Mouse (Mus musculus) gastrocnemius, adult 8-10 months (tissue): ENCODE measurements at regions not wholly inside any gene's neighbourhood (a gene's known extent, or its start where the extent isn't known, plus 50 kb on each side); places are given as distances from the start of the nearest gene placed in this dataset.

Source experiments
- DNase-seq, 2 experiments: peaks; one replicate each; pipeline ENCODE4 v3.0.0; 2022; ENCODE audit warnings: low spot score in 2 of 2

- DNase-seq = no peak
Observed at GRCm38 (mm10) chr12:52400099-52400498, 103.7 kb upstream of the Arhgap5 start.

- DNase-seq = no peak
Observed at GRCm38 (mm10) chr12:52402711-52403110, 101.1 kb upstream of the Arhgap5 start.

GRCm38 (mm10) chr12:52406386-52406785, 97.4 kb upstream of the Arhgap5 start:
- DNase-seq = no peak

GRCm38 (mm10) chr12:52408307-52408895, 95.4 kb upstream of the Arhgap5 start:
- no peak for DNase-seq

DNA sequence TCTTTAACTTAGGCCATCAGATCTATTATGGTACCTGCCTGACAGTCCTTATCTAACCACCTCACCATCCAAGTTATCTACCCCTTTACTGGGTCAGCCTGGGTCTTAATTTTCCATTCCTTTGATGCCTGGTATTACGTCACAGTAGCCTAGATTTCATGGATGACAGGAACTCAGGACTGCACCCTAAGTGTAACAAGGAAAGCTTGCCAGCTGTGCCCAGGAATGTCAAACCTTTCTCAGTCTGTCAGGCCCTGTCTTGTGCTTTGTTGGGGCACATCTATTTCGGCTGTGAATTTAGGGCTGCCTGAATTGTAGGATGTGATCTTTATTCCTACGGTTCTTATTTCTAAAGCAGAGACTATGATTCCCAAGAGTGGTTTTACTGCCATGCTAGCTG, 94.6 kb upstream of the Arhgap5 start:
- no peak for DNase-seq

- DNase-seq = no peak
Observed at GRCm38 (mm10) chr12:52412172-52412571, 91.6 kb upstream of the Arhgap5 start.

- no peak for DNase-seq
Observed at GRCm38 (mm10) chr12:52413046-52413473, 90.7 kb upstream of the Arhgap5 start.

GRCm38 (mm10) chr12:52422729-52423128, 81.0 kb upstream of the Arhgap5 start:
- no peak for DNase-seq

DNA sequence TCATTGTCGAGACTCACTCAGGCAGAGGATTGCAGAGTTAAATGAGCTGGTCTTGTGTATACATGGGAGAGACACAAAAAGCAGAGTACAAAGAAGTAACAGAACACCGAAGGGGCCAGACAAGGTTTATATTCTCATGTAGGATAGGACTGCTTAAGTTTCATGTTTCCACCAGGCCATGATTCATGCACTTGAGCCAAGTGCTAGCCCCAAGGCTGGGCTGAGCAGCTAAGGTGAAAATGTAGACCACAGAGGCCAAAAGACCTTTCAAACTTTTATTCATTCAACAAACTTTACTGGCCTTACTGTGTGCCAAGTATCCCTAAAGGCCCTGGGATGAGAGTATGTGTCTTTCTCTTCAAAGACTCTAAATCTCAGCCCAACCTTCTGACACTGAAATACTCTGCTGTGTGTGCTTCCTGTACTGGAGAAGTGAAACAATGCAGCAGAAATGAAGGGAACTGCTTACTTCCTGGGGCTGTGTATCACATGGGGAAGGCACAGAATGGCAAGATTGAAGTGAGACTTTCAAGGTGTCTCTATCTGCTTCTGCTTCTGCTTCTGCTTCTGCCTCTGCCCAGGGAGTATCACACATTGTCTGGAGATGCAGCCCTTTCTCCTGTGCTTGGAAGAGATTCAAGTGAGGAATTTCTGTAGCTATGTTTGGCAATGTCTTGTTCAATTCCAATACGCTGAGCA, 79.3 kb upstream of the Arhgap5 start:
- no peak for DNase-seq

DNA sequence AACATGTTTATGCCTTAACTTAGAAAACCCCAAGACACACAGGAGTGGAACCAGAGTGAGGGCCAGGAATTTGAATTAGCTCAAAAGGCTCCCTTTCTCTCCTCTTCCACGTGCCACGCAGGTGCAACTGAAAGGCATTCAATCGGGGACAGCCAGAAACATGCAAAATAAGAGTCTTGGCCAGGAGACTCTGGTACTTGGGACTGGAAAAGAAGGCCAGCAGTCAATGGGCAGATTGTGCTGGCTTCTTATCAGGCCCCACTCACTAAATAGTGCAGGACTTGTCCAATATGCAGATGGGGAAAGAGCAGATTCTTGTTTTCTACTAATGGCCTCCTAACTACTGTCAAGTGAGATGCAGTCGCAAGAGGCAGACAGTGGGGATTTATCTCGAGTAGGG, 73.8 kb upstream of the Arhgap5 start:
- DNase-seq = no peak

GRCm38 (mm10) chr12:52431933-52432332, 71.8 kb upstream of the Arhgap5 start:
- no peak for DNase-seq

DNA sequence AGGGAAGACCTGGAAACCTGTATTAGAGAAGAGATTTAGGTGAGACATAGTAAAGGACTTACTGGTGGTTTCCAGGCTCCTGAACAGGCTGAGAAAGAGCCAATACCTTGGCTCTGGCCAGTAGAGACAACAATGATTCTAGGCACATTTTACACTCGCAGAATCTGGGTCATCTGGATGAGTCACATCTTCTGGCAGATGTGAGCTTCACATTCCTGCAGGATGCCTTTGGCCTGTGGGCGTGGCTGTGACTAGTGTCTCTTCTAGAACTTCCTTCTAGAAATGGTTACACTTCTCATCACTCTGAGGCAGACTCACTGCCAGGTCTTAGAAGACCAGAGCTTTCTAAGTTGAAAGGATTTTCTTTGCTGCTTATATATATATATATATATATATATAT, 69.8 kb upstream of the Arhgap5 start:
- DNase-seq = no peak

DNA sequence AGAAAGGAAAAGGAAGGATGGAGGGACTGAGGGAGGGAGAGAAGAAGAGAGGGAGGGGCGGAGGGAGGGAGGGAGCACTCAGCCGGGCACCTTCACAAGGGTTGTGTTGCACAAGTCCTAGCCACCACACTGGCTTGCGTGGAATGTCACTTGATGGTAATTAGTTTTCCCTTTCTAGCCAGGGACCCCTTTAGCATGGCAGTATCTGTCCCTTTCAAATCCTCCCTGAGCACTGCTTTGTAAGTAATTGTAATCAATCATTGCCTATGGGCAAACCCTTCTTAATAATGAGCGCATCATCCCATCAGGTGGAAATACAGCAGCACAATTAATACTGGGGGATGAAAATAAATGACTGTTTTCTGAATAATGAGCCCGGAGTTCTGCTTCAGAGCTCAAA, 68.5 kb upstream of the Arhgap5 start:
- DNase-seq = no peak

DNA sequence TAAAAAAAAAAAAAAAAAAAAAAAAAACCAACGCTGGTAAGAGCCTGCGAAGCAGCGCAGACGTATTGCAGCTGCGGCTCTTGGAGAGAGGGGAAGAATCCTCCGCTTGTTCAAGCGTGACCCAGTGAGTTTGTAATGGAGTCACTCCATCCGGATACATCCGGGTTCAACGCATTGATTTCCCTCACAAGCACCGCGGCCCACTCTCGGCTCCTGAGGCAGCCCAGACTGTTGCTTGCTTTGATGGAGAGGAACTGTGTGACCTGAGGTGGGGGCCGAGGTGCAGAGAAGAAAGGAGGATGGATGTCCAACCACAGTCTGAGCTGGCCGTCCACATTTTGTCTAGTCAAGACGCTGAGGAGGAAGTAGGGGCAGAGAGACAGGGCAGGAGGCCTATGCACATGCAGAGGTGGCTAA, 68.0 kb upstream of the Arhgap5 start:
- DNase-seq = no peak

- DNase-seq = no peak
Observed at GRCm38 (mm10) chr12:52436941-52437340, 66.8 kb upstream of the Arhgap5 start.

GRCm38 (mm10) chr12:52439241-52439640, 64.5 kb upstream of the Arhgap5 start:
- DNase-seq = no peak

DNA sequence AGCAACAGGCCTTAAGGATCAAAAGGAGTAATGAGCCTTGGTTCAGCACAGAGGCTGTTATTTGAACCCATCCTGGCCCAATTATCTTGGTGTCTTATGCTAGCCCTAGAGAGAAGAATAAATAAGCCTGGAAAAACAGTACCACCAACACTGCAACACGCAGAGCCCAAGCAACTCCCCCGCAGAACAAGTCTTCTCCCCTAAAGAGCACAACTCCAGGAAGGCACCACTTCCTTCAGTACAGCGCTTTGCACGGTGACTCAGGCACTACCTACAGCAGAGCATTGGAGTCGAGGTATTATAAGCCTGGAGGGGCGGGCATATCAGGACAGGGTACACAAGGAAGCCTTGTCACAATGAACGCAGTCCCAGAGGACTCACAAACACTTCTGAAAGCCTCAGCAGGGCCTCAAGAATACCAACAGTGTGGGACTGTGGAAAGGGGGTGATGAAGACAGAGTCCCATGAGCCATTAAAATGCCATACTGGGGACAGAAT, 62.9 kb upstream of the Arhgap5 start:
- no peak for DNase-seq

- DNase-seq = no peak
Observed at GRCm38 (mm10) chr12:52442337-52442736, 61.4 kb upstream of the Arhgap5 start.

DNA sequence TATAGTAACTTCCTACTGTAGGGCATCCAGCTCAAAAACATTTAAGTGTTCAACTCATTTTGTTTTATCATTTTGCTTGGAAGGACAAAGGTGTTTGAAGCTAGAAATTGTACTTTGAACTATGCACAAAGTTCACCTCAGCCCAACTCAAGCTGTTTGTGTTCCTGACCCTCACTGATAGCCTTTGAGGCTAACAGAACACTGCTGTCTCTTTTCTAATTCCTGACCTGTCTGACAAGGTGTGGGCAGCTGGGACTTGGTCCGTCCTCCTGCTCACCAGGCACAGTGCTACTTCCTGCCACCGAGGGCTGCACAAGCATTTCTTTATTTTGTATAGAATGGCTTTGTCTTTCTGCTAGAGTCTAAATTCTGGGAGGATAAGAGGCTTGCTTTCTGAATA, 58.0 kb upstream of the Arhgap5 start:
- no peak for DNase-seq

DNA sequence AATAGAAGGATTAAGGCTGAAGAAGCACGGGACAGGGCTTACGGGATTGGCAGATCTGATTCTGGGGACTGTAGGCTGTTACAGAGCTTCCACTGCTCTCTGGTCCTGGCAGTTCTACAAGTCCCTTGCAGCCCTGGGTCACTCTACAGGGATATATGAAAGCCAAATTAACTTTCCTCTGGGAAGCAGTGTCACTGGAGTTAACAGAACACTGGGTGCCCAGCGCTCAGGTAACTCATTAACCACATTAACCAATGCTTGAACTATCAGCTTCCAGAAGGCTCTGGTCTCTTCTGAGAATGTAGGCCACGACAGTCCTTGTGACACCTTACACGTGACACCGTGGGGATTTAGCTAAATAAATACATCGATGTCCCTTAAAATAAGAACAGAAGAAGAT, 57.3 kb upstream of the Arhgap5 start:
- DNase-seq = no peak

- DNase-seq = no peak
Observed at GRCm38 (mm10) chr12:52447482-52447881, 56.3 kb upstream of the Arhgap5 start.

DNA sequence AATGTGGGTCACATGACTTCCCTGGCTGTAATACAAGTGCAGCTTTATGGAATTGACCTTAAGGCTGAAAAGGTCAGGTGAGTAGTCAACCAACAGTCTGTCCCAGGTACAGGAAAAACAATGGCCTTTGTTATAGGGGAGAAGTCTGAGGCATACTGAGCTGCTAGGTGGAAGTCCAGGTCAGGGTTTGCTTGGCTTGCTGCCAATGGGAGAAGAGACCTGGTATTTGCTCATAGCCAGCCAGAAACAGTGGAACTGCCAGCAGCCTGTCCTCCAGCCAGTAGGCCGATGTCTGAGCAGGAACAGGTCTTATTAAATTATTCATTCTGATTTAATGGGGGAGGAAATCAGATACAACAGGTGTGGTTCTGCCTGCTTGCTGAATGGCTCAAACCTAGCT, 55.6 kb upstream of the Arhgap5 start:
- no peak for DNase-seq

DNA sequence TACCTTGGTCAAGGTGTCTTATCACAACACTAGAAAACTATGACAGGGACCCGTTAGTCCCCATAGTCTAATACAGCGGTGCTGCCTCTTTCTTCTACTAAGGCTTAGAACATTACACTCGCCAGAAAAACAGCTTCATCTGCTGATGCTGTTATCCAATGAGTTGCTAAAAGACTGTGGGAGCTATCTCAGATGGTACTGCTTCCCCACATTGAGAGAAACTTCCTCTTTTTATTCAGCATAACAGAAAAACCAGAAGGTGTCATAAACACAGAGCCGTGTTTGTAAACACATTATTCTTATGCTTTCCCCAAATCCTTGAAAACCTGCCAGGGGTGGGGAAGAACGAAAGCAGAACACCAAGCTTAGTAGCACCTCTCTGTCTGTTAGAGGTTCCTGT, 49.9 kb upstream of the Arhgap5 start:
- DNase-seq = no peak
